Mouse (Mus musculus) mesoderm, embryonic 11.5 days (tissue): ENCODE data around the gene 4930432K21Rik.

ENCODE experiments used
- DNase-seq: peaks from one replicate; pipeline ENCODE4 v3.0.0-alpha.2; 2012; ENCODE audit warnings: low read depth, low spot score

Gene 4930432K21Rik

GRCm38 (mm10) chr8:84147324-84147766 lies 480 bp upstream of the 4930432K21Rik start:
- no peak for DNase-seq

GRCm38 (mm10) chr8:84148531-84148850 lies 666 bp downstream of the 4930432K21Rik start:
- no peak for DNase-seq

GRCm38 (mm10) chr8:84149181-84149580 lies 1.4 kb downstream of the 4930432K21Rik start:
- no peak for DNase-seq

GRCm38 (mm10) chr8:84157620-84158019 lies 9.8 kb downstream of the 4930432K21Rik start:
- DNase-seq, result no peak

GRCm38 (mm10) chr8:84167696-84168095 lies 19.9 kb downstream of the 4930432K21Rik start:
- DNase-seq, result no peak

GRCm38 (mm10) chr8:84170096-84170495 lies 22.3 kb downstream of the 4930432K21Rik start:
- DNase-seq, result no peak

GRCm38 (mm10) chr8:84173861-84174260 lies 26.0 kb downstream of the 4930432K21Rik start:
- no peak for DNase-seq

GRCm38 (mm10) chr8:84176560-84176959 lies 28.7 kb downstream of the 4930432K21Rik start:
- no peak for DNase-seq

- DNase-seq, result no peak
Observed at GRCm38 (mm10) chr8:84177405-84177804, 29.6 kb downstream of the 4930432K21Rik start.

- DNase-seq, result no peak
Observed at GRCm38 (mm10) chr8:84178592-84178991, 30.8 kb downstream of the 4930432K21Rik start.

GRCm38 (mm10) chr8:84179946-84180345 lies 32.1 kb downstream of the 4930432K21Rik start:
- no peak for DNase-seq

- DNase-seq, result peak; percentile 87
Observed at GRCm38 (mm10) chr8:84180530-84181190, 32.8 kb downstream of the 4930432K21Rik start.

GRCm38 (mm10) chr8:84182833-84183232 lies 35.0 kb downstream of the 4930432K21Rik start:
- DNase-seq, result no peak

- DNase-seq, result no peak
Observed at GRCm38 (mm10) chr8:84183261-84184084, 35.6 kb downstream of the 4930432K21Rik start.

- DNase-seq, result no peak
Observed at GRCm38 (mm10) chr8:84184085-84185043, 36.5 kb downstream of the 4930432K21Rik start.

GRCm38 (mm10) chr8:84185117-84185516 lies 37.3 kb downstream of the 4930432K21Rik start, which contains the start of gene Nanos3:
TSS of gene Nanos3 (minus strand) at chr8:84185217.
- DNase-seq, result no peak

GRCm38 (mm10) chr8:84186547-84186946 lies 38.7 kb downstream of the 4930432K21Rik start:
- peak; percentile 89 for DNase-seq

GRCm38 (mm10) chr8:84187065-84187755 lies 39.4 kb downstream of the 4930432K21Rik start:
- peak; percentile 83 for DNase-seq

GRCm38 (mm10) chr8:84188671-84189070 lies 40.8 kb downstream of the 4930432K21Rik start:
- DNase-seq, result no peak

GRCm38 (mm10) chr8:84189603-84190002 lies 41.8 kb downstream of the 4930432K21Rik start:
- DNase-seq, result no peak
